Mouse (Mus musculus): ENCODE measurements around the gene Kif16b. TPM values are rescaled to one million over a fixed set of nuclear protein-coding genes. Genes with fewer than 3 reads are reported as not detected.
"Not testable (repeated sequence)": the region's sequence is repeated elsewhere in the genome, so short reads cannot be mapped to it uniquely, and the experiment has no call there.

Kif16b gene
- total RNA-seq, 1 experiment: 10.5 TPM

- in situ Hi-C loops (cut with MboI; ENCODE audit: low sequenced_read_pairs in 2 of 2, unreplicated experiment in 2 of 2): no loop called here
- no peaks in the 10 kb centered on the region for H3K4me1 ChIP-seq (ENCODE audit: control insufficient read depth in 2 of 2, insufficient read depth in 2 of 2, low read length in 2 of 2, poor library complexity in 1 of 2)
- no peaks in the 10 kb centered on the region for H3K36me3 ChIP-seq (ENCODE audit: control insufficient read depth, insufficient read depth, low read length, poor library complexity, severe bottlenecking)
- H3K9ac ChIP-seq (ENCODE audit: insufficient read depth, low read depth, low read length, poor library complexity, severe bottlenecking): no peak overlapping the region
- no peak overlapping the region for H3K4me3 ChIP-seq (ENCODE audit: insufficient read depth in 1 of 2, low read depth in 1 of 2, low read length in 2 of 2, poor library complexity in 1 of 2, severe bottlenecking in 1 of 2)
- no peak for DNase-seq (ENCODE audit: low read depth, low spot score)
- H3K27ac ChIP-seq (ENCODE audit: insufficient read depth, low read depth, low read length, poor library complexity, severe bottlenecking): no peak overlapping the region
- H3K9me3 ChIP-seq (ENCODE audit: control insufficient read depth, insufficient read depth, low read depth, low read length): no peaks in the 10 kb centered on the region
- TF ChIP-seq MAFK (IDR thresholded peaks at IDR 0.05; ENCODE audit: insufficient read depth, low read depth, low read length): no peak
- TF ChIP-seq ZNF384 (IDR thresholded peaks at IDR 0.05; ENCODE audit: low read depth, low read length): no peak
- TF ChIP-seq HCFC1 (IDR thresholded peaks at IDR 0.05; ENCODE audit: borderline replicate concordance, insufficient read depth, low read length): no peak
- TF ChIP-seq CHD2 (IDR thresholded peaks at IDR 0.05; ENCODE audit: low read depth, low read length): no peak
- no peak for TF ChIP-seq ZC3H11A (IDR thresholded peaks at IDR 0.05; ENCODE audit: borderline replicate concordance, low read depth, low read length)
These were observed 311.7 kb downstream of the Kif16b start for GRCm38 (mm10) chr2:142589403-142590283.

DNA sequence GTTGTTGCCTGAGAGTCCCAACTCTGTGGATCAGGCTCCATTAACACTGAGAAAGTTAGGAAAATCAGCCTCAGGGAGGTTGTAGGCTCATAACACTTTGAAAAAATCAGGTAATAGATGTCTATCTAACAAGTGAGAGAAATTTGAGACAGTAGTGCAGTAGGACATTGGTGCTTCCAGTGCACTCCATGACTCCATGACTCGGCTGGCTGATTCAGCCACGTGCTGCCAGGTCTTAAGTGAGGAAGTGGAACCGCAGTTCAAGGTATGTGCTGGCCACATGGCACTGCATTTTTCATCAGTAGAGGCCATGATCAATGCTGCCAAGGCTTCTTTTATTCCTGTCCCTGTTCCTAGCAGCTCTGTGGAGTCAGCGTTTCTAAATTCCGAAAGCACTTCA, 315.5 kb downstream of the Kif16b start:
- in situ Hi-C loops (cut with MboI; ENCODE audit: low sequenced_read_pairs in 2 of 2, unreplicated experiment in 2 of 2): no loop called here
- no peak overlapping the region for H3K27ac ChIP-seq (ENCODE audit: insufficient read depth, low read depth, low read length, poor library complexity, severe bottlenecking)
- no peak for DNase-seq (ENCODE audit: low read depth, low spot score)
- H3K9ac ChIP-seq (ENCODE audit: insufficient read depth, low read depth, low read length, poor library complexity, severe bottlenecking): no peak overlapping the region
- no peaks in the 10 kb centered on the region for H3K4me1 ChIP-seq (ENCODE audit: control insufficient read depth in 2 of 2, insufficient read depth in 2 of 2, low read length in 2 of 2, poor library complexity in 1 of 2)
- TF ChIP-seq HCFC1 (IDR thresholded peaks at IDR 0.05; ENCODE audit: borderline replicate concordance, insufficient read depth, low read length) (no peak), ZC3H11A (IDR thresholded peaks at IDR 0.05; ENCODE audit: borderline replicate concordance, low read depth, low read length) (no peak), CHD2 (IDR thresholded peaks at IDR 0.05; ENCODE audit: low read depth, low read length) (no peak), MAFK (IDR thresholded peaks at IDR 0.05; ENCODE audit: insufficient read depth, low read depth, low read length) (no peak), ZNF384 (IDR thresholded peaks at IDR 0.05; ENCODE audit: low read depth, low read length) (no peak)
- H3K4me3 ChIP-seq (ENCODE audit: insufficient read depth in 1 of 2, low read depth in 1 of 2, low read length in 2 of 2, poor library complexity in 1 of 2, severe bottlenecking in 1 of 2): no peak overlapping the region
- H3K9me3 ChIP-seq (ENCODE audit: control insufficient read depth, insufficient read depth, low read depth, low read length): no peaks in the 10 kb centered on the region
- H3K36me3 ChIP-seq (ENCODE audit: control insufficient read depth, insufficient read depth, low read length, poor library complexity, severe bottlenecking): no peaks in the 10 kb centered on the region

GRCm38 (mm10) chr2:142584851-142585737, 316.2 kb downstream of the Kif16b start:
- H3K4me1 ChIP-seq (ENCODE audit: control insufficient read depth in 2 of 2, insufficient read depth in 2 of 2, low read length in 2 of 2, poor library complexity in 1 of 2): no peaks in the 10 kb centered on the region
- no peaks in the 10 kb centered on the region for H3K9me3 ChIP-seq (ENCODE audit: control insufficient read depth, insufficient read depth, low read depth, low read length)
- no peak overlapping the region for H3K27ac ChIP-seq (ENCODE audit: insufficient read depth, low read depth, low read length, poor library complexity, severe bottlenecking)
- in situ Hi-C loops (cut with MboI; ENCODE audit: low sequenced_read_pairs in 2 of 2, unreplicated experiment in 2 of 2): no loop called here
- no peaks in the 10 kb centered on the region for H3K36me3 ChIP-seq (ENCODE audit: control insufficient read depth, insufficient read depth, low read length, poor library complexity, severe bottlenecking)
- TF ChIP-seq MAFK (IDR thresholded peaks at IDR 0.05; ENCODE audit: insufficient read depth, low read depth, low read length) (no peak), ZNF384 (IDR thresholded peaks at IDR 0.05; ENCODE audit: low read depth, low read length) (no peak), ZC3H11A (IDR thresholded peaks at IDR 0.05; ENCODE audit: borderline replicate concordance, low read depth, low read length) (no peak)
- H3K9ac ChIP-seq (ENCODE audit: insufficient read depth, low read depth, low read length, poor library complexity, severe bottlenecking): no peak overlapping the region
- DNase-seq (ENCODE audit: low read depth, low spot score): no peak
- no peak overlapping the region for H3K4me3 ChIP-seq (ENCODE audit: insufficient read depth in 1 of 2, low read depth in 1 of 2, low read length in 2 of 2, poor library complexity in 1 of 2, severe bottlenecking in 1 of 2)

GRCm38 (mm10) chr2:142580449-142580848, 320.9 kb downstream of the Kif16b start:
- no peak overlapping the region for H3K27ac ChIP-seq (ENCODE audit: insufficient read depth, low read depth, low read length, poor library complexity, severe bottlenecking)
- no peaks in the 10 kb centered on the region for H3K36me3 ChIP-seq (ENCODE audit: control insufficient read depth, insufficient read depth, low read length, poor library complexity, severe bottlenecking)
- H3K4me3 ChIP-seq (ENCODE audit: insufficient read depth in 1 of 2, low read depth in 1 of 2, low read length in 2 of 2, poor library complexity in 1 of 2, severe bottlenecking in 1 of 2): no peak overlapping the region
- H3K9me3 ChIP-seq (ENCODE audit: control insufficient read depth, insufficient read depth, low read depth, low read length): no peaks in the 10 kb centered on the region
- no peak for DNase-seq (ENCODE audit: low read depth, low spot score)
- H3K9ac ChIP-seq (ENCODE audit: insufficient read depth, low read depth, low read length, poor library complexity, severe bottlenecking): no peak overlapping the region
- no peaks in the 10 kb centered on the region for H3K4me1 ChIP-seq (ENCODE audit: control insufficient read depth in 2 of 2, insufficient read depth in 2 of 2, low read length in 2 of 2, poor library complexity in 1 of 2)
- TF ChIP-seq ZC3H11A (IDR thresholded peaks at IDR 0.05; ENCODE audit: borderline replicate concordance, low read depth, low read length): no peak
- no peak for TF ChIP-seq HCFC1 (IDR thresholded peaks at IDR 0.05; ENCODE audit: borderline replicate concordance, insufficient read depth, low read length)
- TF ChIP-seq MAFK (IDR thresholded peaks at IDR 0.05; ENCODE audit: insufficient read depth, low read depth, low read length): no peak
- no peak for TF ChIP-seq ZNF384 (IDR thresholded peaks at IDR 0.05; ENCODE audit: low read depth, low read length)
- no peak for TF ChIP-seq CHD2 (IDR thresholded peaks at IDR 0.05; ENCODE audit: low read depth, low read length)
- in situ Hi-C loops (cut with MboI; ENCODE audit: low sequenced_read_pairs in 2 of 2, unreplicated experiment in 2 of 2): no loop called here

GRCm38 (mm10) chr2:142577414-142577813, 323.9 kb downstream of the Kif16b start:
- H3K36me3 ChIP-seq (ENCODE audit: control insufficient read depth, insufficient read depth, low read length, poor library complexity, severe bottlenecking); H3K27ac ChIP-seq (ENCODE audit: insufficient read depth, low read depth, low read length, poor library complexity, severe bottlenecking); H3K9ac ChIP-seq (ENCODE audit: insufficient read depth, low read depth, low read length, poor library complexity, severe bottlenecking); H3K4me1 ChIP-seq (ENCODE audit: control insufficient read depth in 2 of 2, insufficient read depth in 2 of 2, low read length in 2 of 2, poor library complexity in 1 of 2); in situ Hi-C loops (cut with MboI; ENCODE audit: low sequenced_read_pairs in 2 of 2, unreplicated experiment in 2 of 2); H3K4me3 ChIP-seq (ENCODE audit: insufficient read depth in 1 of 2, low read depth in 1 of 2, low read length in 2 of 2, poor library complexity in 1 of 2, severe bottlenecking in 1 of 2); H3K9me3 ChIP-seq (ENCODE audit: control insufficient read depth, insufficient read depth, low read depth, low read length): not testable (repeated sequence)
- DNase-seq (ENCODE audit: low read depth, low spot score): peak; percentile 9
